Mouse (Mus musculus) cerebellum, adult 8-10 months (tissue): Measurements from ENCODE around the gene Vmn1r43.
"Not testable (repeated sequence)": the region's sequence is repeated elsewhere in the genome, so short reads cannot be mapped to it uniquely, and the experiment has no call there.

ENCODE experiments used
- DNase-seq: peaks from one replicate; pipeline ENCODE4 v3.0.0; 2022

Vmn1r43 gene

DNA sequence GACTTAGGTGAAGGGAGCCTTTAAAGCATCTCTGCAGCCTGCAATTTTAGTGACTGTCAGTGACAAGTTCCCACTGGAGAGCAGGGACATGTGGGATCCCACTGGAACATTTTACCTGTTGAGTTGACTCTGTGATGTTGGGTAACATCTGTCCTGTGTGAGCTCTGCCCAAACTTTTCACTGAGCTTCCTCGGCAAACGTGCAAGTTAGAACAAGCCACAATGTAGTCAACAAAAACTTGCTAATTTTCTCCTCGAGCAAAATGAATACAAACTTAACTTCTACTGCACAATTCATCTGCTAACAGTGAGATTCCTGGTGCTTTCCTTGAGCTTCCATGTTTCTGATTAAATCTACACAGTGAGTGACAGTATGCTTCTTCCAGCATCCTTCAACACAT, at the start of gene Vmn1r43, which contains the start of gene Vmn1r42:
TSS of gene Vmn1r43 (minus strand) at position 101 of the 400 bp plus-strand sequence.
TSS of gene Vmn1r42 (minus strand) at position 101 of the 400 bp plus-strand sequence.
- not testable (repeated sequence) for DNase-seq

DNA sequence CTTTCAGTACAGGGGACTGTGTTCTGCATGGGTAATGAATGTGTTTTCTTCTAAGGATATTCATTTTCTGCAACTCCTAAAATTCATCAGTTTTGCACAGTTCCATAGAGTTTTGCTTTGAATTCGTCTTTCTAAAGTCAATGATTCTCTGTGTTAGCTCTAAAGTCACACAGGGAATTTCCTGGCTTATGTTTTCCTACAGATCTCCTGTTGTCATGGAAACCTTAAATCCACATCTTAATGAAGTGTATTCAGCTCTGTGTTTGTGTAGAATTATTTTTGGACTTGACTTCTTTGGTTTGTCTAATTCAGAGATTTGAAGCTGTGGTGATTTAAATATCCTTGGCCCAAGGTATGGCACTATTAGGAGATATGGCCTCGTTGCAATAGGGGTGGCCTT, 7.6 kb upstream of the Vmn1r43 start:
- DNase-seq: no peak

DNA sequence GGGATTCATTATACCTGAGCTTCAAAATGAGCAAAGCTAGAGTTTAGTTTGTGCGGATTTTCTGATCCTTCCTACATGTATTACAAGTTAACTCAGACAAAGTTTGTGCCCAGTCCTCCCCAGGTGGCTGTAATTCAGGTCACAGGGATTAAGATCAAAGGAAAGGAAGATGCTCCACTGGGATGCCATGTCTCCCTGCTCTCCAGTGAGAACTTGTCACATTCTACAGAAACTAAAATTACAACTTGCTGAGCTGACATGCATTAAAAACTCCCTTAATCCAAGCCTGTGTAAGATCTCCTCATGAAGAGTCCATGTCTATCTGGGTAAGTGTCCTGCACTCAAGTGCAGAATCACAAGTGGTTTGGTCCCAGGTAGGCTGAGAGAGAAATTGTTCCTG, 7.1 kb upstream of the Vmn1r43 start, which contains the start of gene Vmn1r44:
TSS of gene Vmn1r44 (plus strand) at position 301 of the 400 bp plus-strand sequence.
- no peak for DNase-seq

DNA sequence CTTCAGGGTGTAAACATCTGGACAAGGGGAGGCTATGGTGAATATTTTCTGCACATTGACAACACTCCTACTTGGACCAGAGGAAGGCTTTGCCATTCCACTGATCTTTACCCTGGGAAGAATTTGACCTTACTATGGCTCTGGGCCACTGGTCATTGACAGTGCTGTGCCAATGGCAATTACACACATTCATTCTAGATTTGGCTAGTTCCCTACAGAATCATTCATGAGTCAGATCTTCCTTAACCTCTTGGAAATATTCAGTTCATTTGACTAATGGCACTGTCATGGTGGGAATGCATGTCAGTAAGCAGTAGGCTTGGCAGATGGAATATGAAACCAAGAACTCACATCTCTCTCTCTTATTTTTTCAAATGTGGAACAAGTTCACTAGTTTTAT, 4.7 kb upstream of the Vmn1r43 start:
- no peak for DNase-seq

DNA sequence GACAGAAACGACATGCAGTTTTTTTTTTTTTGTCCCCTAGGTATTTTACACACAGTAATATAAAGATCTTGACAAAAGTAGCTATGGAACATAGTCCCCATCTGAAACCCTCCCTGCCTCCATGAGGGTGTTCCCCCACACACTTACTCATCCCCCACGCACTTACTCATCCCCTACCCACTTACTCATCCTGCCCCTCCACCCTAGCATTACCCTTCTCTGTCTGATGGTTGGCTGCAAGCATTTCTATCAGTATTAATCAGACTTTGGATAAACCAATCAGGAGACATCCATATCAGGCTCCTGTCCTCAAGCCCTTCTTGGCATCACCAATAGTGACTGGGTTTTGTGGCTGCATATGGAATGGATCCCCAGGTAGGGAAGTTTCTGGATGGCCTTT, 750 bp upstream of the Vmn1r43 start:
- DNase-seq: no peak

DNA sequence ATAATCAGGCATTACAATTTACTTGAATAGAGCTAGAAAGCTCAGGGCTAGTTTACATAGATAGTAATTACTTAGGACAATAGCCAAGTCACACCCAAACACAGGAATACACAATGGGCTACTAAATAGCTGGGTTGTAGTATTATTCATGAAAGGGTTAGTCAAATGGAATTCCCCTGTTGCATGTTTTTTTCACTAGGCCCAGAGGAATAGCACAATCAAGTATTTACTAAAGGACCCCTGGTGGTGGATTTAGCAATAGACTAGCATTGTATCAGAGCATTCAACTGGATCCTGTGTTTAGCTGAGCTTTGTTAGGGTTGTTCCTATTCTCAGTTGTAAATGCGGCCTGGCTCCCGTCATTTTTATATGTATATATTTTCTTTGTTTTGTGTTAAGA, 8.2 kb downstream of the Vmn1r43 start:
- no peak for DNase-seq

DNA sequence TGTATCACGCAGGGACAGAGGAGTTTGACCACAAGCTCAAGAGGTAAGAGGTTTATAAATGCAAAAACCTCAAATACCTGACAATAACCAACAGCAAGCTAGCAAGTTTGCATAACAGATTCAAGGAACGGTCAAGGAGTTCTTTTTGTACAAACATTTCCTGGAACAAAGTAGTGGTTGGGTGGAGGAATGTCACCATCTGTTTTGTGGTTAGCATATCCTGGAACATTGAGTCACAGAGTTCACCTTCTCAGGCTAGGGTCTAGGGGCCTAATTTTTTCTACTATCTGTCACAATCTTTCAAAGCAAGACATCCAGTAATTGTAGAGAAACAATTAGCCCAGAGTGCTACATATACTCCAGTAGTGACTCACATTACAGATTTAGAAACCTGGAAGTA, 8.9 kb downstream of the Vmn1r43 start:
- DNase-seq: no peak

DNA sequence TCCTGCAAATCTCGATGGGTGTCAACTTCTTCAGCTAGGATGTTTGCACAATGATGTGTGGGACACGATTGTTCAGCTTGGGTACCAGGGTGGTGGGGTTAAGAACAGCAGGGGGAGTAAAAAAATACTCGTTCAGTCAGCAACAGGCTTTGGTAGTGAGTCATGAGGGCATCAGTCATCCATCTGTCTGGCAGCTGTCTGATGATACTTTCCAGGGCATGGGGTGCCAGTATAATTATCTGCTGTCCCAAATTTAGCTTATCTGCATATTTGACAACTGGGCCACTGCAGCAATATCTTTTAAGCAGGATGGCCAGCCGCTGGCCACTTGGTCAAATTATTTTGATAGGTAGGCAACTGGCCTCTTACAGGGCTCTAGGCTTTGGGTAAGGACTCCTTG, 12.4 kb downstream of the Vmn1r43 start:
- no peak for DNase-seq

DNA sequence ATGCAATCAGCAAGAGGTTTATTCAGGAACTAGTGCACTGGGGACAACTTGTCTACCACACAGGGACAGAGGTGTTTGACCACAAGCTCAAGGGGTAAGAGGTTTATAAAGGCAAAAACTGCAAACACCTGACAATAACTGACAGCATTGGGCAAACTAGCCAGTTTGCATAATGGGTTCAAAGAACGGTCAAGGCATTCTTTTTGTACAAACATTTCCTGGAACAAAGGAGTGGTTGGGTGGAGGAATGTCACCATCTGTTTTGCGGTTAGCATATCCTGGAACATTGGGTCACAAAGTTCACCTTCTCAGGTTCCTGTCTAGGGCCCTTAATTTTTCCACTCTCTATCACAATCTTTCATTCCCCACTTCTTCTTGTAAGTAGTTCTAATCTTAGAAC, 16.4 kb downstream of the Vmn1r43 start:
- no peak for DNase-seq

DNA sequence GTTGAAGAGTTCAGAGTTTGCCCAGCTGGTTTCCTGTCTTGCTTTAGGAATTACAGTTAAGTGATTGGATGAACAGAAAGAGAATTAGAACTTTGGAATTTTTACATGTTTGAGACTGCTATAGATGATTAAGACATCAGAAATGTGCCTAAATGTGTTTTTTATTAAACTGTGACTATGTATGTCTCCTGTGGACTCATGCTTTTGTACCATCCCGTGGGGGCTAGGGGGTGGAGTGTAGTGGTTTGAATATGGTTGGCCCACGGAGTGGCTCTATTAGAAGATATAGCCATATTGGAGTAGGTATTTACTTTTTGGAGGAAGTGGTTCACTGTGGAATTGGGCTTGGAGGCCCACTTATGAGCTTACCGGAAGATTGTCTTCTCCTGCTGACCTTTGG, 18.7 kb downstream of the Vmn1r43 start:
- DNase-seq: no peak
